Mouse (Mus musculus) cerebellum, adult 2 months (tissue): Measurements from ENCODE around the gene Cenph.

Experiments
- CTCF ChIP-seq: fragments of 200-500 bp; IDR thresholded peaks from 2 replicates; pipeline ENCODE4 v1.5.1; 2011; ENCODE audit warnings: low read depth, mild to moderate bottlenecking, control low read depth, low read length, moderate library complexity, borderline replicate concordance; ENCODE audit not compliant: insufficient read depth
- POLR2A ChIP-seq: fragments of 200-500 bp; IDR thresholded peaks from 2 replicates; pipeline ENCODE4 v1.6.1; 2011; ENCODE audit warnings: low read length, control low read depth, borderline replicate concordance; ENCODE audit not compliant: insufficient read depth

- TF ChIP-seq POLR2A (no peak), CTCF (no peak)
Observed at GRCm38 (mm10) chr13:100755329-100755728, 20.4 kb downstream of the Cenph start.
